Mouse (Mus musculus): ENCODE results near the gene Anxa5. TPM values are rescaled to one million over a fixed set of nuclear protein-coding genes. Genes with fewer than 3 reads are reported as not detected.

Gene Anxa5
- polyA plus RNA-seq, 1 experiment from 2014 or later, result 348 TPM

GRCm38 (mm10) chr3:36480486-36480885, 4.8 kb upstream of the Anxa5 start:
- H3K9ac ChIP-seq, result no peak overlapping the region
- ATAC-seq (ENCODE audit: insufficient read depth) (no peak), DNase-seq (peak; percentile 15)
- H3K36me3 ChIP-seq (ENCODE audit: insufficient read depth), result no peaks in the 10 kb centered on the region
- no peak for TF ChIP-seq CTCF (IDR thresholded peaks at IDR 0.05; ENCODE audit: low read depth)
- H3K4me2 ChIP-seq, result no peak overlapping the region
- no peaks in the 10 kb centered on the region for H3K27me3 ChIP-seq (ENCODE audit: insufficient read depth, low read length)
- H3K4me3 ChIP-seq (ENCODE audit: low read depth, low read length), result no peak overlapping the region
- H3K4me1 ChIP-seq (ENCODE audit: insufficient read depth), result peaks cover 21% of the 10 kb centered on the region
- WGBS, result 78% methylated on average over 2 of the region's 2 CpGs
- H3K9me3 ChIP-seq (ENCODE audit: low read depth, low read length), result no peaks in the 10 kb centered on the region
- H3K27ac ChIP-seq (ENCODE audit: low read depth), result peak overlapping the region; percentile 93

- 89% methylated on average over 8 of the region's 8 CpGs for WGBS
- DNase-seq, result no peak
- no peak overlapping the region for H3K4me2 ChIP-seq
- H3K36me3 ChIP-seq (ENCODE audit: insufficient read depth), result no peaks in the 10 kb centered on the region
- no peak for ATAC-seq (ENCODE audit: insufficient read depth)
- H3K9me3 ChIP-seq (ENCODE audit: low read depth, low read length), result no peaks in the 10 kb centered on the region
- no peak for TF ChIP-seq CTCF (IDR thresholded peaks at IDR 0.05; ENCODE audit: low read depth)
- H3K27ac ChIP-seq (ENCODE audit: low read depth), result no peak overlapping the region
- no peaks in the 10 kb centered on the region for H3K27me3 ChIP-seq (ENCODE audit: insufficient read depth, low read length)
- no peak overlapping the region for H3K9ac ChIP-seq
- no peak overlapping the region for H3K4me3 ChIP-seq (ENCODE audit: low read depth, low read length)
- H3K4me1 ChIP-seq (ENCODE audit: insufficient read depth), result peaks cover 21% of the 10 kb centered on the region
Observed at GRCm38 (mm10) chr3:36478776-36479175, 3.1 kb upstream of the Anxa5 start.

- H3K4me1 ChIP-seq (ENCODE audit: insufficient read depth), result peaks cover 18% of the 10 kb centered on the region
- no peaks in the 10 kb centered on the region for H3K9me3 ChIP-seq (ENCODE audit: low read depth, low read length)
- DNase-seq, result peak; percentile 36
- peak overlapping the region; percentile 93 for H3K27ac ChIP-seq (ENCODE audit: low read depth)
- peak overlapping the region; percentile 66 for H3K4me2 ChIP-seq
- H3K27me3 ChIP-seq (ENCODE audit: insufficient read depth, low read length), result no peaks in the 10 kb centered on the region
- WGBS, result 22% methylated on average over 20 of the region's 20 CpGs
- peak overlapping the region; percentile 79 for H3K9ac ChIP-seq
- no peak for TF ChIP-seq CTCF (IDR thresholded peaks at IDR 0.05; ENCODE audit: low read depth)
- peak; percentile 1; the same call in 1 of the 2 replicates for ATAC-seq (ENCODE audit: insufficient read depth)
- peak overlapping the region; percentile 70 for H3K4me3 ChIP-seq (ENCODE audit: low read depth, low read length)
- no peaks in the 10 kb centered on the region for H3K36me3 ChIP-seq (ENCODE audit: insufficient read depth)
Observed at GRCm38 (mm10) chr3:36476261-36477155, 814 bp upstream of the Anxa5 start.

- TF ChIP-seq CTCF (IDR thresholded peaks at IDR 0.05; ENCODE audit: low read depth), result no peak
- Histone ChIP-seq H3K27ac (ENCODE audit: low read depth) (peak overlapping the region; percentile 90), H3K4me1 (ENCODE audit: insufficient read depth) (peaks cover 13% of the 10 kb centered on the region), H3K9me3 (ENCODE audit: low read depth, low read length) (no peaks in the 10 kb centered on the region), H3K36me3 (ENCODE audit: insufficient read depth) (no peaks in the 10 kb centered on the region), H3K9ac (peak overlapping the region; percentile 73), H3K4me3 (ENCODE audit: low read depth, low read length) (peak overlapping the region; percentile 70), H3K4me2 (peak overlapping the region; percentile 66), H3K27me3 (ENCODE audit: insufficient read depth, low read length) (no peaks in the 10 kb centered on the region)
- peak; percentile 63 for DNase-seq
- WGBS, result under 1% methylated on average over 24 of the region's 24 CpGs
- no peak; the same call in 1 of the 2 replicates for ATAC-seq (ENCODE audit: insufficient read depth)
Observed at GRCm38 (mm10) chr3:36474938-36475483, 683 bp downstream of the Anxa5 start.

GRCm38 (mm10) chr3:36474421-36474820, 1.3 kb downstream of the Anxa5 start:
- Histone ChIP-seq H3K4me2 (peak overlapping the region; percentile 66), H3K4me1 (ENCODE audit: insufficient read depth) (peaks cover 13% of the 10 kb centered on the region), H3K27ac (ENCODE audit: low read depth) (no peak overlapping the region; the same call in 1 of the 2 replicates), H3K27me3 (ENCODE audit: insufficient read depth, low read length) (no peaks in the 10 kb centered on the region), H3K4me3 (ENCODE audit: low read depth, low read length) (peak overlapping the region; percentile 70), H3K9ac (no peak overlapping the region; the same call in 1 of the 2 replicates), H3K9me3 (ENCODE audit: low read depth, low read length) (no peaks in the 10 kb centered on the region), H3K36me3 (ENCODE audit: insufficient read depth) (no peaks in the 10 kb centered on the region)
- DNase-seq (no peak), ATAC-seq (ENCODE audit: insufficient read depth) (no peak)
- no peak for TF ChIP-seq CTCF (IDR thresholded peaks at IDR 0.05; ENCODE audit: low read depth)
- WGBS, result 72% methylated on average over 5 of the region's 5 CpGs

GRCm38 (mm10) chr3:36473222-36473621, 2.5 kb downstream of the Anxa5 start:
- no peak overlapping the region for H3K4me2 ChIP-seq
- no peak for TF ChIP-seq CTCF (IDR thresholded peaks at IDR 0.05; ENCODE audit: low read depth)
- ATAC-seq (ENCODE audit: insufficient read depth), result no peak

GRCm38 (mm10) chr3:36471856-36472255, 3.8 kb downstream of the Anxa5 start:
- H3K4me1 ChIP-seq (ENCODE audit: insufficient read depth), result peaks cover 10% of the 10 kb centered on the region; the same call in 1 of the 2 replicates
- H3K27me3 ChIP-seq (ENCODE audit: insufficient read depth, low read length), result no peaks in the 10 kb centered on the region
- H3K9me3 ChIP-seq (ENCODE audit: low read depth, low read length), result no peaks in the 10 kb centered on the region
- H3K9ac ChIP-seq, result no peak overlapping the region
- ATAC-seq (ENCODE audit: insufficient read depth) (no peak), DNase-seq (no peak)
- TF ChIP-seq CTCF (IDR thresholded peaks at IDR 0.05; ENCODE audit: low read depth), result no peak
- 55% methylated on average over 4 of the region's 4 CpGs for WGBS
- no peak overlapping the region for H3K4me2 ChIP-seq
- no peaks in the 10 kb centered on the region for H3K36me3 ChIP-seq (ENCODE audit: insufficient read depth)
- H3K4me3 ChIP-seq (ENCODE audit: low read depth, low read length), result no peak overlapping the region
- H3K27ac ChIP-seq (ENCODE audit: low read depth), result no peak overlapping the region

More at GRCm38 (mm10) chr3:36473222-36473621, 2.5 kb downstream of the Anxa5 start:
- H3K36me3 ChIP-seq (ENCODE audit: insufficient read depth), result no peaks in the 10 kb centered on the region
- no peak overlapping the region for H3K9ac ChIP-seq
- no peak for DNase-seq
- 96% methylated on average over 5 of the region's 5 CpGs for WGBS
- no peaks in the 10 kb centered on the region for H3K27me3 ChIP-seq (ENCODE audit: insufficient read depth, low read length)
- no peak overlapping the region for H3K4me3 ChIP-seq (ENCODE audit: low read depth, low read length)
- no peaks in the 10 kb centered on the region for H3K9me3 ChIP-seq (ENCODE audit: low read depth, low read length)
- peaks cover 13% of the 10 kb centered on the region for H3K4me1 ChIP-seq (ENCODE audit: insufficient read depth)
- H3K27ac ChIP-seq (ENCODE audit: low read depth), result no peak overlapping the region
